Mouse (Mus musculus): ENCODE results near the gene Tex30.

The Tex30 gene

DNA sequence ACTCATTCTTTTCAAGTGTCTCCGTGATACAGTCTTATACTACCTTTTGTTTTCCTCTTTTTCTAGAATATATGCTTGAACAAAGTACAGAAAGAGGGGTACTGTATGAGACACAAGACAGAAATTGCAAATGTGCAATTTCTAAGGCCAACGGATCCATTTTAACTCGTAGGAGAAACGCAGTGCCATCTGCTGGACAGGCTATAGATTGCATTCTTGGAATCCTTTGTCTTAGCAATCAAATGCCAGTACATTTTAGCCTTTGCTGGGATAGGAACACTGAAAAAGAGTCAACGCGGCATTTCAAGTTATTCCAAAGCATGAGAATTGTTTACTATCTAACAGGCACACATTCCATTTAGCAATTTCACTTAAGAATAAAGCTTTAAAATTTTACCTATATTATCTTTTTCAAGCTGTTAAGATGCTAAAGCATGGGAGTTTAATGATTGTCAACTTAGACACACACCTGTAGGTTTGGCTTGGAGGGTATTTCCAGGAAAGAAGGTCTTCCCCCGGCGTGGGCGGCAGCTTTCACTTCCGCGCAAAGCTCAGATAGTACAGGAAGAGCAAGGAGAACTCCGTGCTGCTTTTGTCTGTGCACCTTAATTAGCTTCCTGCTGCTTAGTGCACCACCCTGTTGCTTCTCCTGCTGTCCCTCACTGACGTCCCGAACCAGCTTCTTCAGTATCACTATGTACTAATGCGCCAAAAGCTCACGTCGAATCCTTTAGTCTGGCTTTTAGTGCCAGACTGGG, 60.3 kb downstream of the Tex30 start:
- DNase-seq = peak; percentile 77
